Mouse (Mus musculus) ES-Bruce4 (cell line): Measurements from ENCODE around the gene Sfr1. TPM values are rescaled to one million over a fixed set of nuclear protein-coding genes. Genes with fewer than 3 reads are reported as not detected.
A peak's percentile ranks its signal among the peaks of the same experiment; 100 is the strongest.

Experiments
- H3K27ac ChIP-seq: 2 replicates; pipeline ENCODE4 v1.5.1; 2012; ENCODE audit warnings: low read length, inconsistent platforms; ENCODE audit not compliant: insufficient read depth
- H3K27me3 ChIP-seq: 2 replicates; pipeline ENCODE4 v1.6.1; 2012; ENCODE audit warnings: mild to moderate bottlenecking, low read length, inconsistent platforms; ENCODE audit not compliant: control insufficient read depth, poor library complexity, insufficient read depth, severe bottlenecking
- H3K36me3 ChIP-seq: 2 replicates; pipeline ENCODE4 v1.6.1; 2012; ENCODE audit warnings: inconsistent platforms, mild to moderate bottlenecking, low read length, moderate library complexity; ENCODE audit not compliant: control insufficient read depth, poor library complexity, insufficient read depth, severe bottlenecking
- H3K4me1 ChIP-seq: one replicate; pipeline ENCODE4 v1.8.1; 2011; ENCODE audit warnings: low read length; ENCODE audit not compliant: control insufficient read depth, insufficient read depth
- H3K4me3 ChIP-seq: 2 replicates; pipeline ENCODE4 v1.5.1; 2011; ENCODE audit warnings: low read depth, mild to moderate bottlenecking, low read length
- H3K9ac ChIP-seq: 2 replicates; pipeline ENCODE4 v1.6.1; 2012; ENCODE audit warnings: low read depth, mild to moderate bottlenecking, inconsistent platforms; ENCODE audit not compliant: poor library complexity, severe bottlenecking
- H3K9me3 ChIP-seq: replicated peaks from 2 replicates; pipeline ENCODE4 v1.6.1; 2012; ENCODE audit warnings: mild to moderate bottlenecking, low read length, inconsistent platforms; ENCODE audit not compliant: control insufficient read depth, poor library complexity, insufficient read depth, severe bottlenecking
- CTCF ChIP-seq: IDR thresholded peaks from one replicate; pipeline ENCODE4 v1.8.1; 2011; ENCODE audit warnings: low read depth, low read length
- EP300 ChIP-seq: IDR thresholded peaks from 2 replicates; pipeline ENCODE4 v1.6.1; 2011; ENCODE audit warnings: low read depth, low read length; ENCODE audit not compliant: insufficient read depth
- POLR2A ChIP-seq: IDR thresholded peaks from one replicate; pipeline ENCODE4 v1.8.1; 2011; ENCODE audit warnings: low read length; ENCODE audit not compliant: insufficient read depth
- polyA plus RNA-seq: library from polyadenylated mRNA; stranded (reverse); fragments of >200 nt; gene quantifications from 2 replicates; pipeline ENCODE4 v1.2.4, GENCODE M21; 2011; ENCODE audit warnings: low read depth; ENCODE audit not compliant: missing spikeins, insufficient read depth, insufficient read length

Sfr1 gene
- polyA plus RNA-seq, 1 experiment, result 232 TPM

GRCm38 (mm10) chr19:47731931-47732330 is 449 bp downstream of the Sfr1 start:
- Histone ChIP-seq H3K4me1 (no peaks in the 10 kb centered on the region), H3K27me3 (no peaks in the 10 kb centered on the region), H3K9me3 (no peaks in the 10 kb centered on the region), H3K36me3 (peaks cover 43% of the 10 kb centered on the region), H3K9ac (peak overlapping the region; percentile 95), H3K27ac (peak overlapping the region; percentile 45), H3K4me3 (peak overlapping the region; percentile 96)
- TF ChIP-seq POLR2A (no peak), CTCF (no peak), EP300 (no peak)

- TF ChIP-seq CTCF (no peak), POLR2A (no peak), EP300 (no peak)
- H3K4me1 ChIP-seq, result no peaks in the 10 kb centered on the region
- no peak overlapping the region for H3K4me3 ChIP-seq
- H3K27ac ChIP-seq, result no peak overlapping the region
- no peak overlapping the region for H3K9ac ChIP-seq
- H3K27me3 ChIP-seq, result no peaks in the 10 kb centered on the region
- H3K36me3 ChIP-seq, result no peaks in the 10 kb centered on the region; the same call in 1 of the 2 replicates
- H3K9me3 ChIP-seq, result 0 out of 2 replicates have a peak, but pooled peaks cover 3% of the 10 kb centered on the region
These were observed 15.6 kb downstream of the Sfr1 start for GRCm38 (mm10) chr19:47747072-47747471.

GRCm38 (mm10) chr19:47748950-47749349 is 17.5 kb downstream of the Sfr1 start:
- Histone ChIP-seq H3K9me3 (0 out of 2 replicates have a peak, but pooled peaks cover 3% of the 10 kb centered on the region), H3K9ac (no peak overlapping the region), H3K27ac (peak overlapping the region; percentile 97), H3K4me3 (no peak overlapping the region), H3K4me1 (no peaks in the 10 kb centered on the region), H3K27me3 (no peaks in the 10 kb centered on the region), H3K36me3 (no peaks in the 10 kb centered on the region; the same call in 1 of the 2 replicates)
- peak; percentile 71; the same call in 1 of the 2 replicates for TF ChIP-seq EP300
- no peak for TF ChIP-seq POLR2A

GRCm38 (mm10) chr19:47750391-47750790 is 18.9 kb downstream of the Sfr1 start:
- H3K36me3 ChIP-seq, result no peaks in the 10 kb centered on the region; the same call in 1 of the 2 replicates
- no peak overlapping the region for H3K9ac ChIP-seq
- no peaks in the 10 kb centered on the region for H3K27me3 ChIP-seq
- TF ChIP-seq POLR2A (no peak), EP300 (no peak), CTCF (no peak)
- no peak overlapping the region for H3K27ac ChIP-seq
- H3K4me1 ChIP-seq, result no peaks in the 10 kb centered on the region
- H3K4me3 ChIP-seq, result no peak overlapping the region
- H3K9me3 ChIP-seq, result 0 out of 2 replicates have a peak, but pooled peaks cover 3% of the 10 kb centered on the region

GRCm38 (mm10) chr19:47752456-47752855 is 21.0 kb downstream of the Sfr1 start:
- 0 out of 2 replicates have a peak, but pooled peaks cover 3% of the 10 kb centered on the region for H3K9me3 ChIP-seq
- H3K36me3 ChIP-seq, result no peaks in the 10 kb centered on the region; the same call in 1 of the 2 replicates
- TF ChIP-seq EP300 (no peak), CTCF (no peak), POLR2A (no peak)
- no peaks in the 10 kb centered on the region for H3K27me3 ChIP-seq
- H3K27ac ChIP-seq, result no peak overlapping the region
- H3K9ac ChIP-seq, result no peak overlapping the region
- H3K4me3 ChIP-seq, result no peak overlapping the region
- no peaks in the 10 kb centered on the region for H3K4me1 ChIP-seq

- H3K4me3 ChIP-seq, result no peak overlapping the region
- no peaks in the 10 kb centered on the region for H3K27me3 ChIP-seq
- H3K9ac ChIP-seq, result no peak overlapping the region
- H3K36me3 ChIP-seq, result no peaks in the 10 kb centered on the region
- TF ChIP-seq CTCF (no peak), EP300 (no peak), POLR2A (no peak)
- no peak overlapping the region for H3K27ac ChIP-seq
- H3K9me3 ChIP-seq, result no peaks in the 10 kb centered on the region
- H3K4me1 ChIP-seq, result no peaks in the 10 kb centered on the region
These were observed 22.4 kb downstream of the Sfr1 start for GRCm38 (mm10) chr19:47753921-47754320.
